Mouse (Mus musculus): ENCODE measurements at regions not wholly inside any gene's neighbourhood (a gene's known extent, or its start where the extent isn't known, plus 50 kb on each side); places are given as distances from the start of the nearest gene placed in this dataset.
"Not testable (repeated sequence)": the region's sequence is repeated elsewhere in the genome, so short reads cannot be mapped to it uniquely, and the experiment has no call there.

DNA sequence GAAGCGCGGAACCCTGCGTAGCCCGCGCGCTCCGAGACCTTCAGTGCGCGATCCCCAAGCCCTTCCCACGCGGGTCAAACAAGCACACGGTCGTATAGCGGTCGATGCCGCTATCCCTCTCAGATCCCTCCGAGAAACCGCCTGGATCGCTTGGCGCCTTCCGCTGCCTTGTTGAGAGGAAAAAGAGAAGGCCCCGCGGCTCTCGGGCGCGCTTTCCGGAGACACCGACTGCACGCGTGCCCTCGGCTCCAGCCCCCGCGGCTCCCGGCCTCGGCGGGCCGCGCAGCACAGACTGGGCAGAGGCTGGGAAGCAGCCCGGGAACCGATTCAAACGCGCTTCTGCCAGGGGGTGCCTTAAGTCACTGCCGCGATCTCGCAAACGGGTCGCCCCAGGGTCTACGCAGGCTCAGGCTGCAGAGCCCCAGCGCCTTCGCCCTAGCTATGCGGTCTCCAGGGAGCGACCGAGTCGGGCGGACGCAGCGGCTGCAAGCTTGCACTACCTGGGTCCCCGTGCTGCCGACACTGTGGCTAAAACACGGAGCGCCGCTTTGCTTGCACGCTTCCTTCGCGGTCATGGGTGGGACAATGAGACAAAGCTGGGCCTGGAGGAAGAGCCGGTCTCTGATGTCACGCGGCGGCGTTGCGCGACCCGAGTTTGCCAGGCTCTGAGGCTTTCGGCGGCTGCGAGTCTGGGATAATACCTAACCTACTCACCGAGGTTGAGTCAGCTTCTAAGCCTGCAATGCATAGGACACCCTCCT, 87.3 kb downstream of the Crisp4 start:
- intact Hi-C loops (cut with DNase I): no loop called here

GRCm38 (mm10) chr1:18057646-18058210, 88.0 kb downstream of the Crisp4 start:
- intact Hi-C loops (cut with DNase I): no loop called here
- DNase-seq: no peak

More for the DNA sequence above, 87.3 kb downstream of the Crisp4 start:
- no peak for DNase-seq

DNA sequence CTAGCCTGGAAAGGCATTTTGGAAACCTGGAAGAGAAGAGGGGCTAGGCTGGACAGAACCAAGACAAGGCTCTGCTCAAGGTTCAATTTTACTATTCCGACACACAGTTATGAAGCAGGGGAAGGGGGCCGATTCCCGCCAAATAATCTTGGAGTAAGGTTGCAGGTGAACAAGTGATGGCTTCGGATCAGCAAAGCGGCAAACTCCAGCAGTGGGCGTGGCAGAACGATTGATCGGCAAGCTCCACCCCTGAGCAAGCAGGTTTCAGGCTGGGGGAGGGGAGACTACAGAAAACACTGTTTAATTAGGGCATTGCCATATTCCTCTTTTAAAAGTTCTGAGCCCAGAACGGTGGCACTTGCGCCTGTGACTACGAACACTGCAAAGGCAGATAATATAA, 88.7 kb downstream of the Crisp4 start:
- DNase-seq; intact Hi-C loops (cut with DNase I): not testable (repeated sequence)

DNA sequence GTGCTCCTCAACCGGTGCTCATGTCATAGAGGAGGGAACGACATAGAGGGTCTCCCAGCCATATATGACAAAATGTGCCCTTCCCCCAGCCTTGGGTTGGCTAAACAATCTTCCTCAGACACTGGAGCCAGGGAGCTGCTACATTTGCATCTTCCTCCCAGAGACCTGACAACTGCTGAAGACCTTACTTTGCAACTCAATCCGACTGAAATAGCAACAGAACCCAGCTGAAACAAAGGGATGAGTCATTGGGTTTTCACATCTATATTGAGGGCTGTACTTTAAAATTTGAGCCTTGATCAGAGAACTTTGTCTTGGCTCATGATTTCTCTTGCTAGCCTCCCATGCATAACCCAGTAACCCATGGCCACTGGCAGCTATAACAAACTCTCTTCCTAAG, 115.5 kb downstream of the Crisp4 start:
- intact Hi-C loops (cut with DNase I): no loop called here

DNA sequence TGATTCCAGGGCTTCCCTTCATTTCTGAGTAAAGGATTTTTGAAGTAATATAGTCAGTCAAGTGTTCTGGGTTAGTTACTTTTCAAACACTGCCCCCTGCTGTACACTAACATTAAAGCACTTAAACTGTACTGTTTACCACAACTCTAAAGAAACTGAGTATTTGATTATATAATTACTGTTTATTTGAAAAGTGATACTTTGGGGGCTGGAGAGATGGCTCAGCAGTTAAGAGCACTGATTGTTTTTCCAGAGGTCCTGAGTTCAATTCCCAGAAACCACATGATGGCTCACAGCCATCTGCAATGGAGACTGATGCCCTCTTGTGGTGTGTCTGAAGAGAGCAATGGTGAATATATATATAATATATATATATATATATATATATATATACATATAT, 132.8 kb downstream of the Crisp4 start:
- intact Hi-C loops (cut with DNase I): loop anchor here (2.0 kb wide), 1 partner anchor 850 kb away; no protein-coding TSS in a partner anchor
- not testable (repeated sequence) for DNase-seq

More for the DNA sequence above, 115.5 kb downstream of the Crisp4 start:
- DNase-seq: no peak

- intact Hi-C loops (cut with DNase I): no loop called here
- DNase-seq: no peak
Observed at GRCm38 (mm10) chr1:17980604-17981003, 165.1 kb downstream of the Crisp4 start.

DNA sequence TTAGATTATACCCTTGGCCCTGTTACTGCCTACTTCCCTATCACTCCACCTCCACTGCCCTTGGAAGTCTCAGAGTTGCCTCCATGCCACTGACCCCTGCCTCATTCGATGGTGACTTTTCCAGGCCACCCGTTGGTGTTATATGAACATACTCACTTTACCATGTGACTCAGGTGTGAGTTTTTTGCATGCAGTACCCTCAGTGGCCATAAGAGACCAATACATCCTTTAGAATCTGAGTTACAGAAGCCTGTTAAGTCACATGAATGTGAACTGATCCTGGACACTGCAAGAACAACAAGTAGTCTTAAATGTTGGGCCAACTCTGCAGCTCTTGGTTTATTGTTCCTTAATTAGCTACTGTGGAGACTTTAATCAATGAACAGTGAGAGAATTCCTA, 167.6 kb downstream of the Crisp4 start:
- no peak for DNase-seq
- intact Hi-C loops (cut with DNase I): loop anchor here (2.0 kb wide), 1 partner anchor 129 kb away; no protein-coding TSS in a partner anchor

DNA sequence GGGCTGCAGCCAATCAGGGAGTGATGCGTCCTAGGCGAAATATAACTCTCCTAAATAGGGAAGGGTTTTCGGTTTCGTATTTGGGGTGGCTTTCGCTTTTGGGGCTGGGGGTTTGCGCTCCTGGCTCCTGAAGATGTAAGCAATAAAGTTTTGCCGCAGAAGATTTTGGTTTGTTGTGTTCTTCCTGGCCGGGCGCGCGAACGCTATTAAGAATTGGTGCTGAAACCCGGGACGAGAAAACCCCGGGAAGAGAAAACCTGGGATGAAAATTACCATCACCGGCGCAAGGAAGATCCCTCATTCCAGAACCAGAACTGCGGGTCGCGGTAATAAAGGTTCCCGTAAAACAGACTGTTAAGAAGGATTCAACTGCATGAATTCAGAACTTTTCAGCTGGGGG, 188.8 kb downstream of the Crisp4 start:
- DNase-seq; intact Hi-C loops (cut with DNase I): not testable (repeated sequence)

DNA sequence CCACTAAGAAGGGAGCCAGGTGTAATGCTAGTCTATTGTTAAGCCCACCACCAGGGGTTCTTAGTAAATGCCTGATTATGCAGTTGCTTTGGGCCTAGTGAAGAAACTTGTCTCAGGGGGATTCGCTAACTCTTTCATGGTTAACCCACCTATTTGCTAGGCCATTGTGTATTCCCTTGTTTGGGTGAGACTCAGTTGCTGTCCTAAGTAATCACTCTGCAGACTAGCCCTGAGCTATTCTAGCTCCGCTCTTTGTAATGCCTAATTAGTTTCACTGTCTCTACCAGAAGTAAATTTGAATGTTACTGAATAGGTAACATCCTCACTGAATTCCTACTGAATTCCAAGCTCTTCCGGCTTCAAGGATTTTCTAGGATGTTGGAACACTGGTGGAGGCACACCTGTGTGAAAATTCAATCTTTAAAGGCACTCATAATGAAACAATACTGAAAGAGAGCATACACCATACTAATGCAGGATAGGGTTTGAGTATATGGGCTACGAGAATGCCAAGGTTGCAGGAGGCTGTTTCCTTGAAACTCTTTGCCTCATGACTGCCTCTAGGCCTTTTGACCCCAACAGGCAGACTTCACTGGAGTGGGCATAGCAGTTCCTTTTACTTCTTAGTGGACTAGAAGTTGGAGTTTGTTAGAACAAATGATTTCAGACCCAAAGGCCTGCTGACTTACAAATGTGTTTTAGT, 213.4 kb downstream of the Crisp4 start:
- DNase-seq; intact Hi-C loops (cut with DNase I): not testable (repeated sequence)
